Mouse (Mus musculus): ENCODE results near the gene Reg4. TPM values are rescaled to one million over a fixed set of nuclear protein-coding genes. Genes with fewer than 3 reads are reported as not detected.

Gene Reg4
- total and polyA plus RNA-seq, 2 experiments from 2014 or later, result not detected

DNA sequence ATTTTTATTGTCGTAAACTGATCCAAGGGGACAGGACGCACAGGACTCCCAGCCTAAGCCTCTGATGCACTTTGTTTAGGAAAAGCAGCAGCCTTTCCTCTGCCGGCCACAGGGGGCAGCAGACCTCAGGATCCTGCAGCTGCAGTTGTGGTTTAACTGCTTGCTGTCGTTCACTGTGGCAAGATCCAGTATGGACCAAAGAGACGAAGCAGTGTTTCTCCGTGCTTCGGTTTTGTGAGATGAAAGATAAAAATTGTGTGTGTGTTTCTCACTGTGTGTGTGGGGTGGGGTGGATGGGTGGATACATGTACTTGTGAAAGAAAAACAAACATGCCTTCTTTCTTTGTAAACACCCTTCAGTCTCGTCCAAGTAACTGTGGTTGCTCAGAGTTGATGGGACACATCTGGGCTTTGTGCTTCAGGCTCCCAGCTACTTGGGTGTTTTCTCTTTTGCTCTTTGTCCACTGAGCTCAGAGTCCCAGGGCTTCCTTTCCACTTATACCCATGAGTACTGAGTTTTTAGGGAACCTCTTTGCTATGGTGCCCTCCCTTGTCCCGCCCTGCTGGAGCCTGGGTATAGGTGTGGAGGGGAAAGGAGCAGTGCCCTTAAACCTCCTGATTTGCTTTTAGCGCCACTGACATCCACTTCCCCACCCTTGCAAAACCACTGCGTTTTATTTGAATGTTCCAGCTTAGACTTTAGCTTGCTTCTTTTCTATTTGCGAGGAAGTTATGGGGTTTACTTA is 59.1 kb downstream of the Reg4 start:
- Histone ChIP-seq H3K9ac (no peak overlapping the region), H3K4me3 (ENCODE audit: low read depth, low read length) (no peak overlapping the region), H3K4me1 (ENCODE audit: insufficient read depth) (no peaks in the 10 kb centered on the region), H3K27me3 (ENCODE audit: insufficient read depth, low read length) (no peaks in the 10 kb centered on the region), H3K9me3 (ENCODE audit: low read length) (no peaks in the 10 kb centered on the region), H3K27ac (ENCODE audit: low read depth, low read length) (no peak overlapping the region), H3K36me3 (ENCODE audit: insufficient read depth) (no peaks in the 10 kb centered on the region), H3K4me2 (ENCODE audit: low read depth) (no peak overlapping the region; the same call in 1 of the 2 replicates)
- peak; percentile 93 for TF ChIP-seq CTCF (IDR thresholded peaks at IDR 0.05; ENCODE audit: low read depth)
- DNase-seq, result peak; percentile 77
- 41% methylated on average over 12 of the region's 12 CpGs for WGBS
- peak; percentile 93 for ATAC-seq

DNA sequence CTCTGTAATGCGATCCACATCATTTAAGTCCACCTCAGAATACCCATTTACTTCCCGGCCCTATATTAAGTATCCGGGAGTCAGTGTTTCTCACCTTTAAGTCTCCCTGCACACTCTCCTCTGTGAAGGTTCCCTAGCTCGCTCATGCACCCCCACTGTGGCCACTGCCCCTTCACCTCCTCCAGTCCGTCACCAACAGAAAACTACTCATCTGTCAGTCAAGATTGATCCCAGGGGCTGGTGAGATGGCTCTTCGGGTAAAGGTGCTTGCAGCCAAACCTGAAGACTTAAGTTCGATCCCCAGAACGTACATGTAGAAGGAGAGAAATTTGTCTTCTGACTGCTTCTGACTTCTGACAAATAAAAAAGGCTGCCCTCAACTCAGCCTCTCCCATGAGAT is 60.5 kb downstream of the Reg4 start:
- H3K9me3 ChIP-seq (ENCODE audit: low read length), result no peaks in the 10 kb centered on the region
- no peaks in the 10 kb centered on the region for H3K27me3 ChIP-seq (ENCODE audit: insufficient read depth, low read length)
- no peak overlapping the region for H3K9ac ChIP-seq
- no peak overlapping the region for H3K4me2 ChIP-seq (ENCODE audit: low read depth)
- H3K4me3 ChIP-seq (ENCODE audit: low read depth, low read length), result no peak overlapping the region
- no peaks in the 10 kb centered on the region for H3K36me3 ChIP-seq (ENCODE audit: insufficient read depth)
- TF ChIP-seq CTCF (IDR thresholded peaks at IDR 0.05; ENCODE audit: low read depth), result no peak
- DNase-seq (no peak), ATAC-seq (no peak)
- 93% methylated on average over 8 of the region's 8 CpGs for WGBS
- H3K27ac ChIP-seq (ENCODE audit: low read depth, low read length), result no peak overlapping the region
- no peaks in the 10 kb centered on the region for H3K4me1 ChIP-seq (ENCODE audit: insufficient read depth)

DNA sequence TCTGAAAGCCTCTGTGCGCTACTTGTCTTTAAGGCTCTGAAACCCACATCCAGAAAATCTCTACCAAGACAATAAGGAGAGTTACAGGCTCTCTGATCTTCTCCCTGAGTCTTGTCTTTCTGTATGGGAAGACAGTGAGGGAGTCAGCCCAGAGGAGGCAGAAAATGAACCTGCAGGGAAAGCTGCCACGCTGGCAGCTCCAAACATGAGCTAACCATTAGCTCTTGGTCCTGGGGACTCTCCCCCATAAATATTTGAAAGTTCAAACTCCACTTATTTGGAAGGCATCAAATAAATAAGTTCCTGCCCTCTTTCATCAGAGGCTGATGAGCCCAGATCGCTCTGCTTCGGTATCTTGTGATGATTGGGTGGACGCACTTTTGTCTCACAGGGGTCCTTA is 61.2 kb downstream of the Reg4 start:
- Histone ChIP-seq H3K36me3 (ENCODE audit: insufficient read depth) (no peaks in the 10 kb centered on the region), H3K9me3 (ENCODE audit: low read length) (no peaks in the 10 kb centered on the region), H3K27me3 (ENCODE audit: insufficient read depth, low read length) (no peaks in the 10 kb centered on the region), H3K9ac (no peak overlapping the region), H3K4me1 (ENCODE audit: insufficient read depth) (no peaks in the 10 kb centered on the region), H3K27ac (ENCODE audit: low read depth, low read length) (no peak overlapping the region), H3K4me2 (ENCODE audit: low read depth) (no peak overlapping the region), H3K4me3 (ENCODE audit: low read depth, low read length) (no peak overlapping the region)
- ATAC-seq (no peak), DNase-seq (no peak)
- 92% methylated on average over 5 of the region's 5 CpGs for WGBS
- no peak for TF ChIP-seq CTCF (IDR thresholded peaks at IDR 0.05; ENCODE audit: low read depth)

Other genes with a start within 250 kb of the Reg4 start
- 16.6 and 28.4 TPM in 2 replicates for gene Notch2, start 208.6 kb upstream of the Reg4 start, total RNA-seq (2014; rRNA removed)
- 5.9 and 8.1 TPM in 2 replicates for gene Notch2, start 208.6 kb upstream of the Reg4 start, polyA plus RNA-seq (2015; fragmentation: Nextera tagmentation; extraction: Ambion mirVana)
- gene Adam30, start 61.5 kb upstream of the Reg4 start, total RNA-seq (2014; rRNA removed), result not detected in 2 replicates
- not detected in 2 replicates for gene Adam30, start 61.5 kb upstream of the Reg4 start, polyA plus RNA-seq (2015; fragmentation: Nextera tagmentation; extraction: Ambion mirVana)
- gene Hmgcs2, start 58.3 kb downstream of the Reg4 start, total RNA-seq (2014; rRNA removed), result 22.5 and 26.9 TPM in 2 replicates
- 30.0 and 33.6 TPM in 2 replicates for gene Hmgcs2, start 58.3 kb downstream of the Reg4 start, polyA plus RNA-seq (2015; fragmentation: Nextera tagmentation; extraction: Ambion mirVana)
- 139 and 151 TPM in 2 replicates for gene Phgdh, start 117.8 kb downstream of the Reg4 start, total RNA-seq (2014; rRNA removed)
- 149 and 160 TPM in 2 replicates for gene Phgdh, start 117.8 kb downstream of the Reg4 start, polyA plus RNA-seq (2015; fragmentation: Nextera tagmentation; extraction: Ambion mirVana)
- 34.2 and 38.6 TPM in 2 replicates for gene Zfp697, start 160.3 kb downstream of the Reg4 start, total RNA-seq (2014; rRNA removed)
- 17.4 and 17.7 TPM in 2 replicates for gene Zfp697, start 160.3 kb downstream of the Reg4 start, polyA plus RNA-seq (2015; fragmentation: Nextera tagmentation; extraction: Ambion mirVana)
- not detected in 2 replicates for gene Gm4450, start 235.0 kb downstream of the Reg4 start, total RNA-seq (2014; rRNA removed)
- not detected in 2 replicates for gene Gm4450, start 235.0 kb downstream of the Reg4 start, polyA plus RNA-seq (2015; fragmentation: Nextera tagmentation; extraction: Ambion mirVana)